Mouse (Mus musculus): Measurements from ENCODE around the gene Znrf4.

The Znrf4 gene

GRCm38 (mm10) chr17:56485926-56486325 lies 26.3 kb downstream of the Znrf4 start:
- no peak for DNase-seq

GRCm38 (mm10) chr17:56485118-56485517 lies 27.1 kb downstream of the Znrf4 start:
- DNase-seq, result no peak

GRCm38 (mm10) chr17:56482671-56483070 lies 29.6 kb downstream of the Znrf4 start:
- DNase-seq, result no peak

- peak; percentile 78 for DNase-seq
Measured at GRCm38 (mm10) chr17:56479358-56479757, 32.9 kb downstream of the Znrf4 start.

DNA sequence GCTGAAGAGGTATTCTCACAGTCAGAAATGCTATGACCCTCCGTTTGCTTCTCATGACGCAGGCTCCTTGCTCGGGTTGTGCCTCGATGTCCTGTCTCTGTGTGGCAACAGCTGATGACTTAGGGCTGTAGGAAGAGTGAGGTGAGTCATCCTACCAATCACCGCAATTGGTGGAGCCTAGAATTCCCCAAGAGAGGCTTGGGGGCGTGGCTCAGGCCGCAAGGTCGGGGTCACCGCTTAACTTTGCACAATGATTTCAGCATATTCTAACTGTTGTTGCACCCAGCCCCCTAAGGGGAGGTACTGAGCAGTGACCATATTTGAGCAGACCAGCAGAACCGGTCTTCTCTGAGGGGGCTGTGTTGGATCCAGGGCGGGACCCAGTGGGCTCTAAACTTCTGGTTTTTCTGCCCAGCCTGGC lies 34.0 kb downstream of the Znrf4 start:
- no peak for DNase-seq

- DNase-seq, result no peak
Measured at GRCm38 (mm10) chr17:56477191-56477818, 34.9 kb downstream of the Znrf4 start.

DNA sequence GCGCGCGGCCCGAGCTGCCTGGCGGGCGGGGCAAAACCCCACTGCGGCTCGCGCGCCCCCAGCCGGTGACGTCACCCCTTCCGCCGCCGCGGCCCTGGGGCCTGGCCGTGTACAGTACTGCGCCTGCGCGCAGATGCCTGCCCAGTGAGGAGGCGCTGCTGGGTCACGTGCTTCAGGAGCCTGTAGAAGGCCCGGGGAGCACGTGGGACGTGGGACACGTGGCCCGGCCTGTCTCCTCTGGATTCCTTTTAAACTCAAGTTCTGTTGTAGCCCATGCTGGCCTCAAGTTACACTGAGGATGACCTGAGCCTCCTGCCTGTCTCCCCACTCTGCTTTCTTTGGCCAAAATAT lies 35.9 kb downstream of the Znrf4 start, which contains the start of gene Ptprs:
TSS of gene Ptprs (minus strand) at position 82 of the 351 bp plus-strand sequence.
- peak; percentile 94 for DNase-seq

- peak; percentile 65 for DNase-seq
Measured at GRCm38 (mm10) chr17:56475584-56476401, 36.4 kb downstream of the Znrf4 start.

- peak; percentile 14 for DNase-seq
Measured at GRCm38 (mm10) chr17:56474831-56475581, 37.2 kb downstream of the Znrf4 start.

- no peak for DNase-seq
Measured at GRCm38 (mm10) chr17:56474311-56474830, 37.9 kb downstream of the Znrf4 start.

GRCm38 (mm10) chr17:56473611-56473905 lies 38.7 kb downstream of the Znrf4 start:
- no peak for DNase-seq

DNA sequence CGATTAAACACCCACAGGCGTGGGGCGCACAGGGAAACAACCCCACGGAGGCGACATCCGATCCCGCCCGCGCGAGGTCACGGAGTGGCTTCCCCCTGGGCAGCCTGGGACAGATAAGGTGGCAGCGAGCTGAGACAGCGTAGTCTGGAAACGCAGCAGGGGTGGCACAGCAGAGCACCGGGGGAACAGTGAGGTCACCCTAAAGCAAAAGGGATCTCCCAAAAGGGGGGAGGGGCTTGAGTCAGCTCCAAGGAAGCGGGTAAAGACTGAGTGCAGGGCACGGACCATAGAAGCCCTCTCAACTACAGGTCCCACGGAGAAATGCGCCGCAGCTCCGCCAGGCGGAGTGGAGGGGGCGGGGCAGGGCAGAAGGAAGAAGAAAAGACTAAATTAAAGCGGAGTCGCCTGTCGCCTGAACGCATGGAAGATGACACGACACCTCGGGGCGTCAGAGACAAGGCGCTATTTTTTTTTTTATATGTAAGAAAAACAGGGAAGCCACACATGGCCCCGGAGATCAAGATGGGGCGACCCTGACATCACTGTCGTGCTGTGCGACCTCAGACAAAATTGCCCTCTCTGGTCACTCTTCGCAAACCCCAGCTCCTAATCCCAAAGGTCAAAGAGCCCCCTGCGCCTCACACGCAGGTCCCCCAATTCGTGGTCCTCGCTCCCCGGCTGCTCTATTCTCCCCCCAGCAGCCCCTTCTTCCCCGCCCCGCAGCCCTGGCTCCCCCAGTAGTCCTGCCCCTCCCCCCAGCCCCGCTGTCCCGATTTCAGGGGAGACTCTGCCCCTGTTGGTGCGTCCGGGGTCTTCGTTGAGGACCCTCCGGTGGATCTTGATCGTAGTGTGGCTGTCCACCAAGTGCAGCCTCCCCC lies 39.3 kb downstream of the Znrf4 start:
- peak; percentile 76 for DNase-seq

DNA sequence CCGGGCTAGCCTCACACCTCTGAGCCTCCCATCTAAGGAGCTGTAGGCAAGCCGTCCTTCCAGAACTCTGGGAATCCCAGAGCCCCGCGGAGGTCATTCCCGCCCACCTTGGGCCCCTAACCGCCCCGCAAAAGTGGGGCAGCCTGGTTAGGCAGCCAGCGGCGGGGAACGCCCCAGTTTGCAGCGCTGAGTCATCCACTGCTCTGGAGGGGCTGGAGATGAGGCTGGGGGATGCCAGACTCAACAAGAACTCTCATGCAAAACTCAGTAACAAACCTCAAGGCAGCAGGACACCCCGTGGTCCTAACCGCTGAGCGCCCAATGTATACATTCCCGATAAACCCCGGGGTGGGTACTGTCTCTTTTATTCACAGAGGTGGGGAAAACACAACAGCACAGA lies 40.1 kb downstream of the Znrf4 start:
- DNase-seq, result no peak

GRCm38 (mm10) chr17:56471136-56471535 lies 41.1 kb downstream of the Znrf4 start:
- no peak for DNase-seq

DNA sequence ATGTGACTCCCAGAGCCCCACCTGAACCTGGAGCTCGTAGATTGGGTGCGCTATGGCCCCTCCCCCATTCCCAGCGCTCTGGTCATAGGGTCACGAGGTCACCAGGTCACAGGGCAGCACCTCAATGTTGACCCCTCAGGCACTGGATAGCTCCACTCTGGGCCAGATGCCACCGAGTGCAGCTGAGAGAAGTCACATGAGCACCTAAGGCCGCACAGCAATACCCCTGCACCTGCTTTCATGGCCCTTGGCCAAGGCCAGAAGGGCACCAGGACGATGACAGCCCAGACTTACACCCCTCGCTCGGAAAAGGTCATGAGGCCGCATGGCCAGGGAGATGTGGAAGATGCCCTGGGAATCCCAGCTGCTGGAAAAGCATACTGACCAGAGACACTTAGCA lies 41.7 kb downstream of the Znrf4 start:
- no peak for DNase-seq

- DNase-seq, result no peak
Measured at GRCm38 (mm10) chr17:56470001-56470436, 42.2 kb downstream of the Znrf4 start.

- no peak for DNase-seq
Measured at GRCm38 (mm10) chr17:56469275-56469674, 43.0 kb downstream of the Znrf4 start.

DNA sequence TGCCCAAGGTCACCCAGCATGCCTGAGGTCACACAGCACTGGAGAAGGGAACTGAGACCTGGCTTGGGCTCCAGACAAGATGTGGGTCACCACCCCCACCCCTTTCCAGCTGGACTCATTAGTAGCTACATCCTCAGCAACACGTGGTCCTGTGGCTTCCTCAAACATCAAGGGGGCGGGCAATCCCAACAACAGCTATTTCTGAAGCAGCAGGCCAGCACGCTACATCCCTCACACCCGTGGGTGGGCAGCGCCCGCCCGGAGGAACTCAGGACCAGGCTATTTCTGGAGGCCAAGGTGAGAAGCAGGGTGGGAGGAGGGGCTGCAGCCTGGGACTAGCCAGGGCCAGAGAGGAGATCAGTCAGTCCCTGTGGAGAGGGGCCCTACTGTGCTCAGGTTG lies 43.4 kb downstream of the Znrf4 start:
- no peak for DNase-seq

DNA sequence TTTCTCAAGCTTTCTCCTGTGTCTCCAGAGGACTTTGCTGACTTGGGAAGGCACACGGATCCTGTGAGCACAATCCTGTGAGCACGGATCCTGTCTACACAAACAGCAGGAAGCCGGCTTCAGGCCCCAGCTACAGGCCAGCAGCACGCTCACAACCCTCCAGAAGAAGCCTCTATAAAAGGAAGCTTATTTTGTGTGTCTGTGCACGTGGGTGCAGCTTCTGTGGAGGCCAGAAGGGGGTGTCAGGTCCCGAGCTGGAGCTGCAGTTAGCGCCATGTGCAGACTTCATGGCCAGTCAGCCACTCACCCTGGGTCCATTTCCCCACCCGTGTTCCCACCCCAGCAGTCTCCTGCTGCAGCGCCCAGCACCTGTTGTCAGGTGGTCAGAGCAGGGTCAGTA lies 43.9 kb downstream of the Znrf4 start:
- DNase-seq, result no peak

- no peak for DNase-seq
Measured at GRCm38 (mm10) chr17:56467456-56467884, 44.8 kb downstream of the Znrf4 start.

DNA sequence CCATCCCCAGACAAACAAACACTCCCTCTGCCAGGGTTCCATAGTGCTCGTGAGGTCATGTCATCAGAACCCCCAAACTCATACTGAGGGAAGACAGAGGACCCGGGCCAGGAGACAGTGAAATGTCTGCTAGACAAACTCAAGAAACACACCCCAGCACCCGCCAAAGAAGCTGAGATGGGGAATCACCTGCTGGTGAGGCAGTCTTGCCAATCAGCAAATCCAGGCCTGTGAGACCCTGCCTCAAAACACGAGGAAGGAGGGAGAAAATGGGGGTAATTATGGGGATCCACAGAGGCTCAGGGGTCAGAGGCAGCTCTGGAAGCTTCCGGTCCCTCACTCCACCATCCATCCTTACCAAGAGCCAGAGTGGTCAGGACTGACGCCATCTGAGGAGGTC lies 45.5 kb downstream of the Znrf4 start:
- DNase-seq, result no peak

DNA sequence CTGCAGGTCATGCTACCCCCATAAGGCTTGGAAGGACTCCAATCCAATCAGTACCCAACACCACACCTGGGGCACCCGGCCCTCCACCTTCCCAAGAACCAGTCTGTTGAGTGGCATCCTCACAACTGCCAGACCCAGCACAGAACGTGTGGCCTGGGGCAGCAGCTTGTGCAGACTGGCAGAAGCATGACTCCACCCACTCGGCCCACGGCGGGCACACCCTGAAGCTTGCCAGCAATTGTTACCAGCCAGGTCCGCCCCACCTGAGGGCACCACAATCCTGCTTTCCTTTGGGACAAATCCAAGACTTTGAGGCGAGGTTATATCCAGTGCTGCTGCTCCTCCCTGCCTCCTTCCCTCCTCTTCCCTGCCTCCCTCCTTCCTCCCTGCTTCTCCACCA lies 47.4 kb downstream of the Znrf4 start:
- DNase-seq, result no peak

GRCm38 (mm10) chr17:56464345-56464744 lies 47.9 kb downstream of the Znrf4 start:
- DNase-seq, result no peak

Data from thymus, postnatal 25 days (tissue).